Mouse (Mus musculus): ENCODE results near the gene Isg20. TPM values are rescaled to one million over a fixed set of nuclear protein-coding genes. Genes with fewer than 3 reads are reported as not detected.

Isg20 gene
- polyA plus RNA-seq, 1 experiment from 2014 or later: 3.0 TPM

DNA sequence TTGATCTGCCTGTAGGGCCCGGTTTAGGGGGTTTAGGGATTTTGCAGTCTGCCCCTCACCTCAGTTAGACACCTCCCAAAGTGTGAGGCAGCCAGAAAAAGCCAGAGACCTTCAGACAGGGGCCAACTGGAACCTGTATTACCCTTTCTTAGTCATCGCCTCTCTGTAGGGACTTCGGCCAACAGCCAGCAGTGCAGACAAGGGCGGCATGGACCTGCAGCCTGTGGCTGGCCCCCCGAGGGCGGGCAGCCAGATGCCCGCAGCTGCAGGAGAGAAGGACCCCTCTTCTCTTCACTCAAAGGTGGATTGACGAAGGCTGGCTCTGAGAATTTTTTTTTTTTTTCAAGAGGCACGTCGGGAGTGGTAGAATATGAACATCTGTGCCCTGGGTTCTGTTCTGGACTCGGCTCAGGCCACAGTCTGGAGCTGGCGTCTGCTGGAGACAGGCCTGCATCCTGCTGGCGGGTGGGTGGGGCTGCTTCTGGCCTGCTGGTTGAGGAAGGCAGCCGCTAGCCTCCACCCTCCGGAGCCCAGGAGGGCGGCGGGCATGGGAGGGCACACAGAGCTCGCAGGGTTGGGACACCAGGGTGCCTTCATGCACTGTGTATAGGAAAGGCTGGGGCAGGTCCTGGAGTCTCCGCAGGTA is 25.9 kb downstream of the Isg20 start:
- no peak overlapping the region for H3K9ac ChIP-seq (replicated peaks; ENCODE audit: low read length)
- no peaks in the 10 kb centered on the region for H3K9me3 ChIP-seq (ENCODE audit: low read length)
- no peak for ATAC-seq (ENCODE audit: low FRiP score, low TSS enrichment)
- H3K4me3 ChIP-seq (ENCODE audit: low read length): no peak overlapping the region
- H3K27ac ChIP-seq (ENCODE audit: low read length): no peak overlapping the region
- no peak overlapping the region for H3K4me2 ChIP-seq (replicated peaks; ENCODE audit: low read depth, low read length)
- no peaks in the 10 kb centered on the region for H3K4me1 ChIP-seq (ENCODE audit: insufficient read depth, low read length)
- H3K36me3 ChIP-seq (ENCODE audit: insufficient read depth, low read length): no peaks in the 10 kb centered on the region
- H3K27me3 ChIP-seq (ENCODE audit: insufficient read depth, low read length): no peaks in the 10 kb centered on the region
- 68% methylated on average over 19 of the region's 19 CpGs for WGBS

DNA sequence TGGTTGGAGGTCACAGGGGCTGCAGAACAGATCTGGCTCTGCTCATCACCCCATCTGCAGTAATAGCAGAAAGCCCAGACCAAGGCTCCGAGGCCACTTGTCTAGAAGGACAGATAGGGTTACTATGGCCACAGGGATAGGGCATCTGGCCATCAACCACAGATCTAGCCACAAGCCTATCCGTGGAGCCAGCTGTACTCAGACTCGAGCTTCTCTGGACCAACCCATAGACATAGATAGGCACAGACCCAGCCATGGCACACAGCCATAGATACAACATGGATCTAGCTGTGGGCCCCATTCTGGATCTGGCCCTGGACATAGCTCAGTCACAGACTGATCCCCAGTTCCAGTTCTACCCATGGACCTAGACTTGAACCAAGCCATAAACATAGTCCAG is 27.7 kb downstream of the Isg20 start:
- H3K4me3 ChIP-seq (ENCODE audit: low read length): no peak overlapping the region
- no peak overlapping the region for H3K9ac ChIP-seq (replicated peaks; ENCODE audit: low read length)
- no peak for ATAC-seq (ENCODE audit: low FRiP score, low TSS enrichment)
- WGBS: 83% methylated on average over 3 of the region's 3 CpGs
- H3K4me1 ChIP-seq (ENCODE audit: insufficient read depth, low read length): no peaks in the 10 kb centered on the region
- no peaks in the 10 kb centered on the region for H3K9me3 ChIP-seq (ENCODE audit: low read length)
- H3K36me3 ChIP-seq (ENCODE audit: insufficient read depth, low read length): no peaks in the 10 kb centered on the region
- no peaks in the 10 kb centered on the region for H3K27me3 ChIP-seq (ENCODE audit: insufficient read depth, low read length)
- no peak overlapping the region for H3K4me2 ChIP-seq (replicated peaks; ENCODE audit: low read depth, low read length)
- H3K27ac ChIP-seq (ENCODE audit: low read length): no peak overlapping the region

GRCm38 (mm10) chr7:78942544-78942943 is 29.3 kb downstream of the Isg20 start:
- Histone ChIP-seq H3K9ac (replicated peaks; ENCODE audit: low read length) (no peak overlapping the region), H3K27me3 (ENCODE audit: insufficient read depth, low read length) (no peaks in the 10 kb centered on the region), H3K4me1 (ENCODE audit: insufficient read depth, low read length) (no peaks in the 10 kb centered on the region), H3K9me3 (ENCODE audit: low read length) (no peaks in the 10 kb centered on the region), H3K36me3 (ENCODE audit: insufficient read depth, low read length) (no peaks in the 10 kb centered on the region), H3K4me2 (replicated peaks; ENCODE audit: low read depth, low read length) (no peak overlapping the region), H3K4me3 (ENCODE audit: low read length) (no peak overlapping the region), H3K27ac (ENCODE audit: low read length) (no peak overlapping the region)
- WGBS: 88% methylated on average over 2 of the region's 2 CpGs
- no peak for ATAC-seq (ENCODE audit: low FRiP score, low TSS enrichment)

DNA sequence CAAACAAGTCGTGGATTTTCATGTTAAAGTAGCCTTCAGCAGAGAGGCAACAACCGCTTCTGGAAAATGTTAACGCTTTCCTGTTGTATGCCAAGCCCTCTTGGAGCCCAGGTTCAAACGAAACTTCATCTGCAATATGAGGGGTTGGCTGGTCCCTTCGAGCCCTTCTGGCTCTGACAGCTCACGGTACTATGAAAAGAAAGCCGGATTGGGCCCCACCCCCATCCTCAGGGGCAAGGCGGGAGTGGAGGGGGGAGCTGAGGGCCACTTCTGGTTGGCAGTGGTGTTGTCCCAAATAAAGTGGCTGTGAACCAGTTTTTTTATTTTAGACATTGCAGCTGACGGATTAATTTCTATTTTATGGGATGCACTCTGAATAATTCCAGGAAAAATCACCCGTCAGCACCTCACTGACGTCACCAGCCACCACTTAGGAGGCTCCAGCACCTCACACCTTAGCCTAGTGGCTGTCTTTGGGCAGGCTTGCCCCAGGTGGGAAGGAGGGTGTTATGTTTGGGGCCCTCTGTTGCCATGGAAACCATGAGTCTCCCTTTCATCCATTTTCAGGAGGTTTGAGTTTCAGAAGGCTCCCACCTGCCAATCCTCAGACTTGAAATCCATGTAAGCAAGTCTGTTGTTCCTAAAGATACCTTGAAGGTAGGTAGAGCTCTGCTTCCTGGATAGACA is 40.8 kb downstream of the Isg20 start:
- no peaks in the 10 kb centered on the region for H3K27me3 ChIP-seq (ENCODE audit: insufficient read depth, low read length)
- 0 out of 2 replicates have a peak overlapping the region, but pooled peaks have one; percentile 34 for H3K9ac ChIP-seq (replicated peaks; ENCODE audit: low read length)
- H3K27ac ChIP-seq (ENCODE audit: low read length): no peak overlapping the region
- 0 out of 2 replicates have a peak, but pooled peaks cover 4% of the 10 kb centered on the region for H3K4me1 ChIP-seq (ENCODE audit: insufficient read depth, low read length)
- no peak overlapping the region for H3K4me3 ChIP-seq (ENCODE audit: low read length)
- no peaks in the 10 kb centered on the region for H3K36me3 ChIP-seq (ENCODE audit: insufficient read depth, low read length)
- no peak for ATAC-seq (ENCODE audit: low FRiP score, low TSS enrichment)
- 29% methylated on average over 11 of the region's 11 CpGs for WGBS
- no peaks in the 10 kb centered on the region for H3K9me3 ChIP-seq (ENCODE audit: low read length)
- peak overlapping the region; percentile 36; the same call in 1 of the 2 replicates for H3K4me2 ChIP-seq (replicated peaks; ENCODE audit: low read depth, low read length)

- H3K36me3 ChIP-seq (ENCODE audit: insufficient read depth, low read length): no peaks in the 10 kb centered on the region
- no peak for ATAC-seq (ENCODE audit: low FRiP score, low TSS enrichment)
- no peaks in the 10 kb centered on the region for H3K9me3 ChIP-seq (ENCODE audit: low read length)
- WGBS: 81% methylated on average over 6 of the region's 6 CpGs
- H3K4me3 ChIP-seq (ENCODE audit: low read length): no peak overlapping the region
- 0 out of 2 replicates have a peak, but pooled peaks cover 4% of the 10 kb centered on the region for H3K4me1 ChIP-seq (ENCODE audit: insufficient read depth, low read length)
- no peak overlapping the region for H3K4me2 ChIP-seq (replicated peaks; ENCODE audit: low read depth, low read length)
- no peaks in the 10 kb centered on the region for H3K27me3 ChIP-seq (ENCODE audit: insufficient read depth, low read length)
- no peak overlapping the region for H3K9ac ChIP-seq (replicated peaks; ENCODE audit: low read length)
- no peak overlapping the region for H3K27ac ChIP-seq (ENCODE audit: low read length)
Measured at GRCm38 (mm10) chr7:78954619-78955018, 41.4 kb downstream of the Isg20 start.

- H3K9ac ChIP-seq (replicated peaks; ENCODE audit: low read length): no peak overlapping the region
- no peak overlapping the region for H3K4me3 ChIP-seq (ENCODE audit: low read length)
- no peaks in the 10 kb centered on the region for H3K9me3 ChIP-seq (ENCODE audit: low read length)
- no peak overlapping the region for H3K27ac ChIP-seq (ENCODE audit: low read length)
- ATAC-seq (ENCODE audit: low FRiP score, low TSS enrichment): no peak
- WGBS: 88% methylated on average over 6 of the region's 6 CpGs
- H3K4me2 ChIP-seq (replicated peaks; ENCODE audit: low read depth, low read length): no peak overlapping the region
- no peaks in the 10 kb centered on the region for H3K27me3 ChIP-seq (ENCODE audit: insufficient read depth, low read length)
- 0 out of 2 replicates have a peak, but pooled peaks cover 4% of the 10 kb centered on the region for H3K4me1 ChIP-seq (ENCODE audit: insufficient read depth, low read length)
- no peaks in the 10 kb centered on the region for H3K36me3 ChIP-seq (ENCODE audit: insufficient read depth, low read length)
Measured at GRCm38 (mm10) chr7:78955086-78955485, 41.9 kb downstream of the Isg20 start.

DNA sequence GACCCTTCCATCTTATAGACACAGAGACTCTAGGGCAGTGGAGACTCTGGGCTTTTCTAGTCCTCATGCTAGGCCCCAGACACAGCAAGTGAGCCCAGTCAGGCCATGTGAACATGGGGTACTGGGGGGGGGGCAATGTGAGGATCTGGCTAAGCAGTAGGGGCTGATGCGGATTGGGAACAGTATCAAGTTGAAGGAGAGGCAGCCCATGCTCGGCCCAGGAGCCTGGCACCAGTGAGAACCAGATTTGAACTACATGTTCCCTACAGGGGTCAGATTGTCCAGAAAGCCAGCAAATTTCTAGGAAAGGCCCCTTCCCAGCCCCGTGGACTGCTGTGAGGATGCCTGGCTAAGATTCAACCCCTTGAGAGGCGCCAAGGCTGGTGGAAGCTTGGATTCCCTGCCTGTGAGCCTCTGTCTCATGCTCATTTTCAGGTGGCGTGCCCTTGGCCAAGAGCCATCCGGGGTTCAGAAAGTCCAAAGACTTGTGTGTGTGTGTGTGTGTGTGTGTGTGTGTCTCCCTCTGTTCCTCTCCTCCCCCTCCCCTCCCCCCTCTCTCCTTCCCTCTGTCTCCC is 45.4 kb downstream of the Isg20 start:
- H3K36me3 ChIP-seq (ENCODE audit: insufficient read depth, low read length): no peaks in the 10 kb centered on the region
- WGBS: 72% methylated on average over 6 of the region's 6 CpGs
- no peaks in the 10 kb centered on the region for H3K27me3 ChIP-seq (ENCODE audit: insufficient read depth, low read length)
- H3K4me1 ChIP-seq (ENCODE audit: insufficient read depth, low read length): 0 out of 2 replicates have a peak, but pooled peaks cover 4% of the 10 kb centered on the region
- no peak for ATAC-seq (ENCODE audit: low FRiP score, low TSS enrichment)
- no peaks in the 10 kb centered on the region for H3K9me3 ChIP-seq (ENCODE audit: low read length)
- no peak overlapping the region for H3K4me3 ChIP-seq (ENCODE audit: low read length)
- H3K27ac ChIP-seq (ENCODE audit: low read length): no peak overlapping the region
- H3K4me2 ChIP-seq (replicated peaks; ENCODE audit: low read depth, low read length): no peak overlapping the region
- no peak overlapping the region for H3K9ac ChIP-seq (replicated peaks; ENCODE audit: low read length)

DNA sequence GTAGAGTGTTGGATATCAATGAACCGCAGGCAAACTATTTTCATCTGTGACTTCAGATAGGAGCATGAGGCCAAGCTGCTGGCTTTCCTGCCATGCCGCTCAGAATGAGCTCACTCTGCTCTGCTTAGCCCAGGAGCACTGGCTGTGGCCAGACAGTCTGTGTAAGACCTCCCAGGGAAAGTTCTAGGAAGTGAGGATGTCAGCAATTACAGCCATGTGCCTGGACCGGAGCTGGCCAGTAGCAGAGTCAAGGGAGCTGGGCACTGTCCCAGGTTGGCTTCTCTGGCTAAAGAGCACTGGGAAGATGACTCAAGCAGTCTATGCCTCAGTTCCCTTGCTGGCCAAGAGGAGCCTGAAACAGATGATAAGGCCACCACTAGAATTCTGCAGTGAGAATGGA is 50.7 kb downstream of the Isg20 start:
- ATAC-seq (ENCODE audit: low FRiP score, low TSS enrichment): no peak
- WGBS: 90% methylated on average over 3 of the region's 3 CpGs

More for the DNA sequence above, 50.7 kb downstream of the Isg20 start:
- Histone ChIP-seq H3K4me2 (replicated peaks; ENCODE audit: low read depth, low read length) (no peak overlapping the region), H3K9ac (replicated peaks; ENCODE audit: low read length) (no peak overlapping the region), H3K4me3 (ENCODE audit: low read length) (no peak overlapping the region), H3K4me1 (ENCODE audit: insufficient read depth, low read length) (no peaks in the 10 kb centered on the region), H3K27me3 (ENCODE audit: insufficient read depth, low read length) (no peaks in the 10 kb centered on the region), H3K36me3 (ENCODE audit: insufficient read depth, low read length) (no peaks in the 10 kb centered on the region), H3K27ac (ENCODE audit: low read length) (no peak overlapping the region), H3K9me3 (ENCODE audit: low read length) (no peaks in the 10 kb centered on the region)
